Mouse (Mus musculus) urinary bladder, postnatal 25 days (tissue): ENCODE results near the gene Chrdl2.
A peak's percentile ranks its signal among the peaks of the same experiment; 100 is the strongest.
"Not testable (repeated sequence)": the region's sequence is repeated elsewhere in the genome, so short reads cannot be mapped to it uniquely, and the experiment has no call there.

ENCODE experiments used
- DNase-seq: peaks from one replicate; pipeline ENCODE4 v3.0.0; 2022; ENCODE audit warnings: low spot score

The Chrdl2 gene

DNA sequence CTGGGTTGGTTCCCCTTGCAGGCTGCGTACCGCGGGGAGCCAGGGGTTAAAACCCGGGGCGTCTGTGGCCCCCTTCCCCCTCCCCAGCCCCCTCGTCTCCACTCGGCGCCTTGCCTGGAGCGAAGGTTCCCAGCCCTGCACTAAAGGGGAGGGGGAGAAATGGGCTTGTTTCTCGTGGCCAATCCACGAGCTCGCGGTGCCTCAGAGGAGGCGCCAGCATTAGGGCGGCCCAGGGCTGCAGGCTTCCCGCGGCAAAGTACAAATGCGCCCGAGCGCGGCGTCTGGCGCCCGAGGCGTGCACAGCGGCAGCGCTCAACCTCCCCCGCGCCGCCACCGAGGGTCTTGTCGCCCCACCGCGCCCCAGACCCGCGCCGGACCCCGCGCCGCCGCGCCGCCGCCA, at the start of gene Chrdl2:
Gene Chrdl2, plus strand, starts transcription at position 383 of the 400 bp plus-strand sequence.
- DNase-seq: peak; percentile 17

DNA sequence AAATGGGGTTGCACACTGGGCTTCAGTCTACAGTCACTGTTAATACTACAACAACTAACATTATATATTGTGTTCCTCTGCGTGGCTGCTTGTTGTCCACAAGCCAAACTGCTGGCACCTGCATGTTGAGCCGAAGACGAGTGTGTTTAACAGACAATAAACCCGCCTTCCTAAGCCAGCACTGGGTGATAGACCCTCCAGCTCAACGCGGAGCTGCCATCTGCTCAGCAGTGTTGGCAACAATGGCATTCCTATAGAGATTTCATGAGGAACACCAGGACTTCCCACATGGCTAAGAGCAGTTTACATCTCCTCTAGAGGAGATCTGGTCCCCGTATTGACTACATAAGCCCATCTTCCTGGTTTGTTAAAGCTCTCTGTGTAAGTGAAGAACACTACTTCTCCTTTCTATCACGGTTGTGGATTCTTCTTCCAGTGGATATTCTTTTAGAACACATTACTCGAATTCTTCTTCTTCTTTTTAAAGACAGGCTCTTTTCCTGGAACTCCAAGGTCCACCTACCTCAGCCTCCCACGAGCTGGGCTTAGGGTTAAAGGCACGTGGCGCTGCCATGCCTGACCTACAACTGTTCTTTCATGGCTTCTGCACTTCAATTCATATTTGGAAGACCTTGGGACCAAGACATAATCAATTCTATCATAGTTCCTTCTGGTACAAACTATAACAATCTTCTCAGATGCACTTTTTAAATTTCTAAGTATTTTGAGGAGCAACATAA, 48.6 kb upstream of the Chrdl2 start:
- no peak for DNase-seq

DNA sequence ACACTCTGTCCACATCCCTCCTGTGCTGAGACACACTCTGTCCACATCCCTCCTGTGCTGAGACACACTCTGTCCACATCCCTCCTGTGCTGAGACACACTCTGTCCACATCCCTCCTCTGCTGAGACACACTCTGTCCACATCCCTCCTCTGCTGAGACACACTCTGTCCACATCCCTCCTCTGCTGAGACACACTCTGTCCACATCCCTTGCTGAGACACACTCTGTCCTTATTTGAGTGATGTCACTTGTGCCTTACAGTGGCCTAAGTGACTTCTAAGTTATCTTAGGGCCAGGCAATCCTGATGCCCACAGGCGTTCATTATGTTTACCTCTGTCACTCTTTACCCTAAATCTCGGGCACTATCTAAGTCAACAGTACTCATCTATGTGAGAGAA, 45.4 kb upstream of the Chrdl2 start:
- not testable (repeated sequence) for DNase-seq

- DNase-seq: no peak
These were observed 44.5 kb upstream of the Chrdl2 start for GRCm38 (mm10) chr7:99961518-99961917.

GRCm38 (mm10) chr7:99962536-99963236, 43.3 kb upstream of the Chrdl2 start:
- no peak for DNase-seq

GRCm38 (mm10) chr7:99963237-99963860, 42.6 kb upstream of the Chrdl2 start:
- no peak for DNase-seq

- DNase-seq: no peak
These were observed 40.7 kb upstream of the Chrdl2 start for GRCm38 (mm10) chr7:99965020-99965841.

DNA sequence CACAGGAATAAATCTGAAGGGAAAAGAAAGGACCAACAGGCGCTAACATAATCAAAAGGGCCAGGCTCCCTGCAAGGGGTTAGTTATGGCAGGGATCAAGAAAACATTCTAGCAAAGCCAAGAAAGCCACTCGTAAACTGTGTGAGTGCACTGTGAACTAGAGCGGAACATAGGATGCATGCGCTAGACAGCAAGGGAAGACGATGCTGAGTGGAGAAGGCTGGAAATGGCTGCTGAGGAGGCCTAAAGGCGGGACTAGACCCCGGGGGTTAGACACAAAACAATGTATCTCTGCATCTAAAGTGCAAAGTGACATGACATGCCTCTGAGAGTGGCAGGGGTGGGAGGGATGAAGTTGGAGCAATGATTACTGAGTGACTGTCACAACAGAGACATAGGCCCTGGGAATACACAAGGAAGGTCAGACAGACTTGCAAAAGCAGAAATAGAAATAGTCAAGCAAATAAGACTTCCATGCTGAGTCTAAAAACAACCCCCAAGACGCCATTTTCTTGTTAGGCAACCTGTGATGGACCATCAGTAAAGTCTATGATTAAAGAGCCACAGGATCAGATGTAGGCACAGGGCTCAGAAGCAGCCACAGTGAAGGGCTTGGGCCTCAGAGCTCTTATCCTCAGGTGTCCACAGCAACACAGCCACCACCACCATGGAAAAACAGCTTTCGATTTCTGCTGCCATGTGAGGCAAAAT, 39.8 kb upstream of the Chrdl2 start:
- DNase-seq: no peak

GRCm38 (mm10) chr7:99969151-99969550, 36.8 kb upstream of the Chrdl2 start:
- DNase-seq: no peak

GRCm38 (mm10) chr7:99971926-99972325, 34.0 kb upstream of the Chrdl2 start:
- DNase-seq: no peak

GRCm38 (mm10) chr7:99972912-99973311, 33.1 kb upstream of the Chrdl2 start:
- not testable (repeated sequence) for DNase-seq

DNA sequence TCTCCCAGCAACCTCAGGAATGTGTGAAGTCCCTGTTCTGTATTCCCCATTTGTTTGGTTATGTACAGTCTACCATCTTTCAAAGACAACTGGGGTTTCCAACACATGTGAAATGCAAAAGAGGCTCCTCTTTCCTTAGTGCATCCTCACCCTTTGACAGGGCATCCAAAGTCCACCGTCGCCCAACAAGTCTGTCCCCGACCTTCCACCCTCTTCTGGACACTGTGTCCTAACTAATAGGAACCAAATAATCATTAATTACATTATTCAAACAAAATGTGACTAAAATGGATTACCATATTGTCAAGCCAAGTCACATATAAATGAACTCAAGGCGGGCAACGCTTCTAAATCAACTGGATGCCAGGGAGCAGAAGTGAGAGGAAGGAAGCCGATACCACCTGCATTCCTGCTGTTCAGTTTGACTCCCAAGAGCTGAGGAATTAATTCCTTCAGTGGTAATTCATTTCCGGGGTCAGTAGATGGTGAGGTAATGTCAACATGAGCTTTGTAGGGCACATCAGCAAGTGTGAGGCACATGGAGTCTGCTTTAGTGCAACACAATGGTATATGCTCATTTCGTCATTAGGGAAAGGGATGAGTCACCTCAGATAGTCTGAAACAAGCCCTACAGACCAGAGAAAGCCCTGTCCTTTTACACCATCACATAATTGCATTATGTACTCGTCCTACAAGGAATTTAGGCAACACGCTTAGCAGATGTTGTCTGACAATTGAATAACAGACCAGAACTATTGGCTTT, 31.6 kb upstream of the Chrdl2 start:
- DNase-seq: no peak

- DNase-seq: no peak
These were observed 30.0 kb upstream of the Chrdl2 start for GRCm38 (mm10) chr7:99975819-99976575.

DNA sequence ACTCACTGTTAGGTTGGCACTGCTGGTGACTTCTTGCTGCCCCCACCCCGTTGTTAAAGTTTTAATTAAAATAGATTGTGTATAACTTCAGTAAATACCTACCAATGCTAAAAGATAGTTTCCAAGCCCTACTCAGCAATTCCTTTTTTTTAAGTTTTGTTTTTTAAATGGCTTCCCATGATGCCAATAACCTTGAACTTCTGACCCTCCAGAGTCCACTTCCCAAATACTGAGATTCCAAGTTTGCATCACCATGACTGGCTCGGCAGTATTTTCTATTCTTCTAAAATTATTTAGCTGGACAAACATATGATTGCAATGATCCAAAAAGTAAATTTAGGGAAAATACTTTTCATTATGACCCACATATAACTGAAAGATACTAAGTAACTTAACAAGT, 27.9 kb upstream of the Chrdl2 start:
- no peak for DNase-seq

- no peak for DNase-seq
These were observed 26.9 kb upstream of the Chrdl2 start for GRCm38 (mm10) chr7:99979081-99979480.

GRCm38 (mm10) chr7:99979546-99980131, 26.3 kb upstream of the Chrdl2 start:
- DNase-seq: peak; percentile 40

DNA sequence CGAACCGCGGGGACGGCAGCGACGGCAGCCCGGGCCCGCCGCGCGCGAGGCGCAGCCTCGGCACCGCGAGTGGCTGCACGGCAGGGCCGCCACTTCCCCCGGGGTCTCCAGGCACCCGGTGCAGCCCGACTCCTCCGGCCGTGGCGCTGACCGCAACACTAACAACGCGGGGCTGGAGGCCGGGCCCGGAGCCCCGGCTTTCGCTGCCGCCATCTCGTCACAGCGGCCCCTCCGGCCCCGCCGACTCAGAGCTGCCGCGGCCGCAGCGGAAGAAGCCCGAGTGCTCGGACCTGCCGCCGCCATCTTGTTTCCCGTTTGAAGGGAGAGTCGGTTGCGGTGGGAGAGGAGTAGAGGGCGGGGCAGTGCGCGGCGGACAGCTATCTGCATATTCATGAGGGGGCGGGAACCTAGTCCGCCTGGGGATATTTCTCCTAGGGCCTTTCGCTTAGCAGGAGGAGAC, 25.8 kb upstream of the Chrdl2 start, which contains the start of gene Rnf169:
Gene Rnf169, minus strand, starts transcription at position 317 of the 460 bp plus-strand sequence.
- peak; percentile 80 for DNase-seq

DNA sequence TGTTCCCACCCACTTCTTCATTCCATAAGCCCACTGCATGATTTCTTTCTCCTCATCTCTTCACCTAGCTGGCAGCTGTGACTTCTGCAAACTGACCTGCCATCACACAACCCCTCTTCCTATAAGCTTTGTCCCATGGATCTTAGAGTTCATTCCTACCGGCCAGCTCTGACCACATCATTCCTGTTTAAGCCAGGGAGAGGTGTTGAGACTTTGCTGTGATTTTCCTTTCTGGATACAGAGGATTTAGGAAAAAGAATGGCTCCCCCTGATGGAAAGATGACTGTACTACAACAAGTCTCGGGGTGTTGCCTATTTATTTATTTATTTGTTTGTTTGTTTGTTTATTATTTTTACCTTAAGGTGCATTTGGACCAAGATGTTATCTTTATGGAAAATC, 24.7 kb upstream of the Chrdl2 start:
- no peak for DNase-seq
